Mouse (Mus musculus) splenic B cell, adult 2 months (primary cell): ENCODE data around the gene Wnt7b.

ENCODE experiments used
- DNase-seq: peaks from one replicate; pipeline ENCODE4 v3.0.0-alpha.2; 2011; ENCODE audit warnings: low read depth, low spot score
- H3K27me3 ChIP-seq: 2 replicates; pipeline ENCODE4 v1.6.1; 2012; ENCODE audit warnings: mild to moderate bottlenecking, low read length, moderate library complexity, mixed read lengths; ENCODE audit not compliant: control insufficient read depth, poor library complexity, insufficient read depth, severe bottlenecking
- H3K36me3 ChIP-seq: 2 replicates; pipeline ENCODE4 v1.6.1; 2012; ENCODE audit warnings: mild to moderate bottlenecking, low read length, moderate library complexity, mixed read lengths; ENCODE audit not compliant: control insufficient read depth, poor library complexity, insufficient read depth, severe bottlenecking

Wnt7b gene

GRCm38 (mm10) chr15:85590831-85591230 lies 8.6 kb upstream of the Wnt7b start:
- Histone ChIP-seq H3K27me3 (no peaks in the 10 kb centered on the region), H3K36me3 (no peaks in the 10 kb centered on the region)
- DNase-seq: no peak

DNA sequence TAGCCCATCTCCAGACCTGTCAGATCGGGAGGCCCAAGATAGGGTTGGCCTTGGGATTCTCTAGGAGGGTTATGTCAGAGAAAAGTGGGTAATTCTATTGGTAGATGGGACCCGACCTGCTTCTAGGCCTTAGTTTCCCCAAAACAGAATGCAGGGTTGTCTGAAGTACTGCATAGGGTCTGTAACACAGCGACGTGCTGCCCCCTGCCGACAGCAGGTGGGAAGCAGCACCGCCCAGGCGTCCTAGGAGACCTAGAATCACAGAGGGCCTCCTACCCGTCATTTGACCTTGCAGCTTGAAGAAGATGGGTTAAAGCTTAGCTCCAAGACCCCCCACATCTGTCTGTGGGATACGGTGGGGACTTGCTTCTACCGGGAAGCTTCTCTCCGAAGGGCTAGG lies 1.2 kb upstream of the Wnt7b start:
- no peaks in the 10 kb centered on the region for H3K27me3 ChIP-seq
- peak; percentile 60 for DNase-seq
- H3K36me3 ChIP-seq: no peaks in the 10 kb centered on the region

DNA sequence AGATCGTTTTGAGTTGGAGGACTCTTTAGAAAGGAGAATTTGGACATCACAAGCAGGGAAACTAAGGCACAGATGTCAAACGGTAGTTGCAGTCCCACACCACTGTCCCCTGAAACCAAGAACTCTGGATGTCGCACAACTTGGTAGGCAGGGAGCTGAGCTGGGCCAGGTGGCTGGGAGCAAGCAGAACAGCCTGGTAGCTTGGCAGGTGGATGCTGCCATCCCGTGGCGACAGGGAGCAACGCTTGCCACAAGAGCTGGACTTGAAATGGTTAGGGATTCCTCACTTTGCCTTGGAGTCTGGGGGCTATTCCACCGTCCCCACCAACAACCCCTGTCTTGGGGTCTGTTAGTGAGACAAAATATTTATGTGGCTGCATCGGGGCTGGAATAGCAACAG lies 751 bp upstream of the Wnt7b start:
- no peaks in the 10 kb centered on the region for H3K27me3 ChIP-seq
- no peaks in the 10 kb centered on the region for H3K36me3 ChIP-seq
- peak; percentile 40 for DNase-seq

- DNase-seq: no peak
- H3K27me3 ChIP-seq: no peaks in the 10 kb centered on the region
- no peaks in the 10 kb centered on the region for H3K36me3 ChIP-seq
Observed at GRCm38 (mm10) chr15:85581563-85582064, 659 bp downstream of the Wnt7b start.

- Histone ChIP-seq H3K27me3 (no peaks in the 10 kb centered on the region), H3K36me3 (no peaks in the 10 kb centered on the region)
- no peak for DNase-seq
Observed at GRCm38 (mm10) chr15:85580934-85581562, 1.2 kb downstream of the Wnt7b start.

- DNase-seq: no peak
- Histone ChIP-seq H3K27me3 (no peaks in the 10 kb centered on the region; the same call in 1 of the 2 replicates), H3K36me3 (no peaks in the 10 kb centered on the region)
Observed at GRCm38 (mm10) chr15:85580483-85580882, 1.8 kb downstream of the Wnt7b start.

DNA sequence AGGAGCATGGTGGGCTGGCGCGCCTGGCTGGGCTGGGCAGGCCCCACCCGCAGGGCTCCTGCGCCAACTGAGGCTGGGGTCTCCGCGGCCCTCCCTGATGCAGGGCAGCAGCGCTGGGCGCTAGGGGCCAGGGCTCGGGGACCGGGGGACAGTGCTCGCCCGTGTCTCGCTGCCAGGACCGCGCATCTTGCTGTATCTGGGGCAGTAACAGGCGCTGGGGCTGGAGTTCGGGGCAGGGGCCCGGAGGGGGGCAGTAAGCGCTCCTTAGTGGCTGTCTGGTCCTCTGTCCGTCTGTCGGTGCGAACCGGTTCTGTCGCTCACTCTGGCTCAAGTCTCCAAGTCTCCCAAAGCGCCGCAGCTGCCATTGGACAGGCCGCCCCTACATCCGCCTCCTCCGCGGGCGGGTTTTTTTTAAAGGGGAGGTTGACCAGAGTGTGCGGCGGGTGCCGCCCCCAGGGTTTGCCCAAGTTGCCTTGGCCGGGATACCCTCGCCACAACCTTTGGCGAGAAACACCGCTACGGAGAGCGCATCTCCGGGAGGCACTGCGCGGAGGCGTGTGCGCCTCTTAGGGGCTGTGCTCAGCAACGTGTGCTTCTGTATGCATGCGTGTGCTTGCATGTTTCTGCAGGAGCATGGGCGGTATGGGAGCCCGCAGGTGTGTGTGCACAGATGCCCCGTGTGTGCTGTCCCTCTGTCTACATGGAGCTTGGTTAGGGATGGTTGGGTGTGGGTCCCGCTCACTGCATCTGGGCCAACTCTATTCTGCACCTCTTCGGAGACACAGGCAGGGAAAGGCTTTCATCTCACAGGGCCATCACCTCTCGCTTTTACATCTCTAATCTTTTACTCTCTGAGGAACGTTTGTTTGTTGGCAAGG lies 4.5 kb downstream of the Wnt7b start:
- no peaks in the 10 kb centered on the region for H3K36me3 ChIP-seq
- DNase-seq: no peak
- H3K27me3 ChIP-seq: no peaks in the 10 kb centered on the region; the same call in 1 of the 2 replicates

- no peak for DNase-seq
- no peaks in the 10 kb centered on the region; the same call in 1 of the 2 replicates for H3K27me3 ChIP-seq
- no peaks in the 10 kb centered on the region for H3K36me3 ChIP-seq
Observed at GRCm38 (mm10) chr15:85576511-85577440, 5.5 kb downstream of the Wnt7b start.

GRCm38 (mm10) chr15:85576110-85576509 lies 6.2 kb downstream of the Wnt7b start:
- DNase-seq: no peak
- no peaks in the 10 kb centered on the region for H3K36me3 ChIP-seq

DNA sequence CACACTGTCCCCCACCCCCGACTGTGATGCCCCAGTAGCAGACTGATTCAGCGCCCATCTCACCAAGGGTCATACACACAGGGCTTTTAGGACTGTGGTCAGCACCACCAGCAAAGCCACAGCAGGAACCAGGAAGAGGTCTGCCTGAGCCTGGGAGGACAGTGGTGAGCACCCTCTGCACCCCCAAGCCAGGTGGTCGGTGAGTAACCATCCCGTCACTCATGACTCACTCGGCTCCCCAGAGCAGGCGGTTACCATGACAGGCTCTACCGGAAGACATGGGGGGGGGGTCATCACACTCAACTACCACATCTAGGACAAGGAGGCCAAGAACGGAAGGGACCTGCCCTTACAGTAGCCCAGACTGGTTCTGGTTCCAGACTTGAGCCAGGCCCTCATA lies 7.7 kb downstream of the Wnt7b start:
- H3K36me3 ChIP-seq: no peaks in the 10 kb centered on the region
- no peak for DNase-seq
- H3K27me3 ChIP-seq: no peaks in the 10 kb centered on the region; the same call in 1 of the 2 replicates

More at GRCm38 (mm10) chr15:85576110-85576509, 6.2 kb downstream of the Wnt7b start:
- H3K27me3 ChIP-seq: no peaks in the 10 kb centered on the region; the same call in 1 of the 2 replicates

- Histone ChIP-seq H3K36me3 (no peaks in the 10 kb centered on the region), H3K27me3 (no peaks in the 10 kb centered on the region; the same call in 1 of the 2 replicates)
- DNase-seq: no peak
Observed at GRCm38 (mm10) chr15:85574086-85574485, 8.2 kb downstream of the Wnt7b start.

- DNase-seq: no peak
- Histone ChIP-seq H3K36me3 (no peaks in the 10 kb centered on the region), H3K27me3 (no peaks in the 10 kb centered on the region; the same call in 1 of the 2 replicates)
Observed at GRCm38 (mm10) chr15:85572619-85573254, 9.5 kb downstream of the Wnt7b start.

DNA sequence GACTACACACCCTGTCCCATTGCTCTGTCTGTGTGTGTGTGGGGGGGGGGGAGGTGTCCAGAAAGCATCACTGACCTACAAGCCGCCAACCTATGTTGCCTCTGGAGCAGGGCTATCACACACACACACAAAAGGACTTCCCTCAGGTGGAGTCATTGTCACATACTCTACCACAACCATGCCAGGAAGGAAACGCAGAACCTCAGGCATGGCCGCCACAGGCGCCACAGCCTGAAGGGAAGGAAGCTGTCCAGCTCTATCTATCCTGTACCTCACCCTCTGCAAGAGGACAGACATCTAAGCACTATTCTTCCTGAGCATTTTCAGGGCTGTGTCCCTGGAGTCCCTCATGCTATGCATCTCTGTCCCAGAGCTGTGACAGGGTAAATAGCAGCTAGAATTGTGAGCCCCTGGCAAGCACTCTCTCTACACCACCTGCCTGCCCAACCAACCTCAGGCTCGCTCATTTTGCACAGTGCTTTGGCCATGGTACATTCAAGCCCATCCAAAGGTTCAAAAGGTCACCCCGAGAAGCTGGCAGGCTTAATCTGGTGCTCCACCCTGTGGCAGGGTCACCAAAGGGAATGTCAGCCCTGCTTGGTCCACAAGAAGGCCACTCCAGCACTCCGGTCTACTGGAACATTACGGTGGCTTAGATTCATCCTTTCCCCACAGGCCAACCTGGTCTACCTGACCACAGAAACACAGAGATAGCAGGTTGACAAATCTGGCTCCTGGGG lies 12.1 kb downstream of the Wnt7b start:
- DNase-seq: no peak
- Histone ChIP-seq H3K36me3 (no peaks in the 10 kb centered on the region), H3K27me3 (no peaks in the 10 kb centered on the region)
